Mouse (Mus musculus): ENCODE results near the gene Rangrf.

DNA sequence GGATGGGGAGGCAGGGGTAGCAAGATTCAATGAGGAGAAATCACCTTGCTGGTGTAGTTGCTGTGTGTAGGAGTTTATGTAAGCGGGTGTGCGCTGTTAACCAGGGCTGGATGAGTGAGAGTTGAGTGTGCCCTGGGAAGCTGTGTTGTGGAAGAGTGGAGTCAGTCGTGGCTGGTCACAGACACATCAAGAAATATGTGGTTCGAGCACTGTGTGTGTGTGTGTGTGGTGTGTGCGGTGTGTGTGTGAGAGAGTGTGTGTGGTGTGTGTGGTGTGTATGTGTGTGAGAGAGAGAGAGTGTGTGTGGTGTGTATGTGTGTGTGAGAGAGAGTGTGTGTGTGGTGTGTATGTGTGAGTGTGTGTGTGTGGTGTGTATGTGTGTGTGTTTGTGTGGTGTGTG, 19.5 kb downstream of the Rangrf start:
- TF ChIP-seq CTCF (IDR thresholded peaks at IDR 0.05) (no peak), POLR2A (IDR thresholded peaks at IDR 0.05; ENCODE audit: insufficient read depth, low read depth, low read length) (no peak), EP300 (IDR thresholded peaks at IDR 0.05; ENCODE audit: insufficient read depth, low read depth, low read length) (no peak)
